Mouse (Mus musculus): ENCODE measurements around the gene Kmt5a.

Gene Kmt5a

DNA sequence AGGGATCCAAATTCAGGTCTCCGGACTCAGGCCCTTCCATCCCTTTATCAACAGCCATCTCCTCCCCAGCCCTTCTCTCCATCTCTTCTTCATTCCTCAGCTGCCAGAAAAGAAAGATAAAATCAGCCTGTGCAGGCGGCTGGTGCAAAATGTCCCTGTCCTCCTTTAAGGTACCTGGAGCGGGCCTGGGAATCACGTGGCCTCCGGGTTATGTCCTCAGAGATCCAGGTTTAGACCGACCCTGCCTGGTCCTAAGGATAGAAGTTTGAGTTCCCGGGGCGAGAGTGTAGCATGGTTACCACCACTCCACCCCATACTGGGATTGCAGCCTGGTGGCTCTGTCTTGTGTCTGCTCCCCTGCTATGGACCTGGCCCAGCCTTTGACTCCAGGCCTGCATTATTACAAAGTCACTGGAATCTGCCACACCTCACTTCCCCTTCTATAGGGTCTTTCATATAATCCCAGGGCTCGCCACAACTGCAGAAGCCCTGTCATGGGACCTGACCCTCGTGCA lies 70.9 kb downstream of the Kmt5a start:
- in situ Hi-C loops (cut with MboI, MseI): loop anchor here (10.0 kb wide), 1 partner anchor 204 kb away; no protein-coding TSS in a partner anchor
